Comparison of ENCODE assay signal across 15 mouse cellular contexts in genomic region chr5:98138545-98139296, GRCm38 (mm10). TPM values are rescaled to one million over a fixed set of nuclear protein-coding genes. Genes with fewer than 3 reads are reported as not detected.
DNase-seq lines count a peak whose midpoint lies in the region; ATAC-seq lines count a peak whose summit lies in the region.
"Had no signal": no experiment of that assay in that cellular context is flagged by ENCODE, and none has a peak within 500 bp of the region (broad histone marks: within the 10 kb centered on the region; RNA-seq: fewer than 3 reads in every experiment).

No protein-coding gene starts in this region.

- H3K9ac ChIP-seq in forebrain, embryonic 13.5 days, result no peak overlapping the region
- no peak overlapping the region for H3K9ac ChIP-seq in hindbrain, embryonic 13.5 days
- H3K9ac ChIP-seq: hindbrain, embryonic 15.5 days; liver, embryonic 14.5 days had no signal

- H3K4me2 ChIP-seq in forebrain, embryonic 13.5 days, result peak overlapping the region; percentile 10; the same call in 1 of the 2 replicates
- H3K4me2 ChIP-seq in hindbrain, embryonic 13.5 days, result no peak overlapping the region
- H3K4me2 ChIP-seq: hindbrain, embryonic 15.5 days had no signal

- H3K9me3 ChIP-seq in forebrain, embryonic 13.5 days (replicated peaks), result no peaks in the 10 kb centered on the region
- H3K9me3 ChIP-seq in forebrain, embryonic 10.5 days, result no peaks in the 10 kb centered on the region
- H3K9me3 ChIP-seq in hindbrain, embryonic 13.5 days, result no peaks in the 10 kb centered on the region
- H3K9me3 ChIP-seq: hindbrain, embryonic 15.5 days had no signal

- peak overlapping the region; percentile 62 for H3K27ac ChIP-seq in forebrain, embryonic 13.5 days
- no peak overlapping the region for H3K27ac ChIP-seq in forebrain, embryonic 10.5 days
- H3K27ac ChIP-seq in hindbrain, embryonic 13.5 days, result peak overlapping the region; percentile 18; the same call in 1 of the 2 replicates
- H3K27ac ChIP-seq: hindbrain, embryonic 15.5 days; liver, embryonic 14.5 days had no signal

- no peaks in the 10 kb centered on the region for H3K36me3 ChIP-seq in forebrain, embryonic 13.5 days (ENCODE audit: poor library complexity, severe bottlenecking)
- H3K36me3 ChIP-seq in forebrain, embryonic 10.5 days (replicated peaks), result no peaks in the 10 kb centered on the region
- H3K36me3 ChIP-seq in hindbrain, embryonic 13.5 days, result no peaks in the 10 kb centered on the region
- H3K36me3 ChIP-seq: hindbrain, embryonic 15.5 days had no signal

- H3K27me3 ChIP-seq in forebrain, embryonic 13.5 days, result no peaks in the 10 kb centered on the region
- no peaks in the 10 kb centered on the region for H3K27me3 ChIP-seq in forebrain, embryonic 10.5 days (ENCODE audit: poor library complexity, severe bottlenecking)
- H3K27me3 ChIP-seq in hindbrain, embryonic 13.5 days, result no peaks in the 10 kb centered on the region
- H3K27me3 ChIP-seq: hindbrain, embryonic 15.5 days had no signal

- peaks cover 10% of the 10 kb centered on the region for H3K4me1 ChIP-seq in forebrain, embryonic 13.5 days
- no peaks in the 10 kb centered on the region for H3K4me1 ChIP-seq in forebrain, embryonic 10.5 days
- H3K4me1 ChIP-seq in hindbrain, embryonic 13.5 days (replicated peaks), result peaks cover 10% of the 10 kb centered on the region

- no peak overlapping the region for H3K4me3 ChIP-seq in forebrain, embryonic 13.5 days
- no peak overlapping the region for H3K4me3 ChIP-seq in forebrain, embryonic 10.5 days
- no peak overlapping the region for H3K4me3 ChIP-seq in hindbrain, embryonic 13.5 days
- H3K4me3 ChIP-seq: hindbrain, embryonic 15.5 days had no signal

- 65% methylated on average over 14 of the region's 14 CpGs for WGBS in forebrain, embryonic 13.5 days
- WGBS in forebrain, embryonic 10.5 days, result 85% methylated on average over 14 of the region's 14 CpGs
- WGBS in hindbrain, embryonic 13.5 days, result 72% methylated on average over 14 of the region's 14 CpGs

- ATAC-seq in forebrain, embryonic 13.5 days, result peak; percentile 94
- 0 out of 2 replicates have a peak, but pooled peaks have one; percentile 39 for ATAC-seq in hindbrain, embryonic 13.5 days (ENCODE audit: low FRiP score)

- intact Hi-C loops in left cerebral cortex, postnatal 25 days (cut with DNase I), result no loop called here
- intact Hi-C loops in left cerebral cortex, postnatal 36 days (cut with DNase I), result no loop called here

- DNase-seq in forebrain, embryonic 10.5 days (ENCODE audit: extremely low spot score, low spot score), result no peak
- DNase-seq in left cerebral cortex, postnatal 25 days (ENCODE audit: low spot score in 2 of 2), result peak; percentile 4 to 65
- no peak for DNase-seq in left cerebral cortex, postnatal 36 days (ENCODE audit: low spot score in 2 of 2)
- peak; percentile 3 for DNase-seq in right cerebral cortex, postnatal 25 days
- DNase-seq in spleen, postnatal 10 days (ENCODE audit: low spot score in 2 of 2), result no peak
- DNase-seq in natural killer cell, adult 2 months (ENCODE audit: low spot score in 2 of 2), result no peak
- DNase-seq: cerebellum, postnatal 14 days; kidney, adult 9 months; lung, postnatal 14 days; thymus, adult 18-20 months had no signal

RNA-seq across cellular contexts. Expression of gene Prdm8, which starts 28.3 kb away (rescaled TPM):
- 2.7 and 4.2 TPM in 2 replicates for polyA plus RNA-seq in forebrain, embryonic 13.5 days (2015; fragmentation: Nextera tagmentation; extraction: Ambion mirVana)
- 0.05 TPM in 2 replicates for polyA plus RNA-seq in forebrain, embryonic 10.5 days (2016; fragmentation: Nextera tagmentation; extraction: Ambion mirVana)
- total RNA-seq in left cerebral cortex, postnatal 25 days (2021), result 10 to 100 TPM; 34.3 to 38.3 TPM
- total RNA-seq in left cerebral cortex, postnatal 36 days (2021), result 10 to 100 TPM; 34.4 to 35.6 TPM
- 2.4 and 2.5 TPM in 2 replicates for polyA plus RNA-seq in hindbrain, embryonic 13.5 days (2015; fragmentation: Nextera tagmentation; extraction: Ambion mirVana)
- total RNA-seq: granulocyte monocyte progenitor cell, adult 5-6 weeks had no signal
- polyA plus RNA-seq: liver, embryonic 14.5 days had no signal

Comparison
In these comparisons a context has a peak if more than half of its experiments do, and no peak if none do; other contexts are left out.
1. DNase-seq: peak in left cerebral cortex, postnatal 25 days (2 of 2) and right cerebral cortex, postnatal 25 days (single experiment); none in forebrain, embryonic 10.5 days (single experiment), left cerebral cortex, postnatal 36 days (0 of 2), spleen, postnatal 10 days (0 of 2) and natural killer cell, adult 2 months (0 of 2).